Mouse (Mus musculus) embryonic fibroblast, embryonic 13.5 days (primary cell): Measurements from ENCODE around the gene Dpm3.

Experiments used
- CTCF ChIP-seq: IDR thresholded peaks from 2 replicates; pipeline ENCODE4 v1.5.1; 2011; ENCODE audit warnings: mild to moderate bottlenecking, control low read depth, low read length, moderate library complexity, borderline replicate concordance; ENCODE audit not compliant: insufficient read depth
- POLR2A ChIP-seq: IDR thresholded peaks from 2 replicates; pipeline ENCODE4 v1.6.1; 2011; ENCODE audit warnings: low read depth, mild to moderate bottlenecking, control low read depth, low read length, moderate library complexity

DNA sequence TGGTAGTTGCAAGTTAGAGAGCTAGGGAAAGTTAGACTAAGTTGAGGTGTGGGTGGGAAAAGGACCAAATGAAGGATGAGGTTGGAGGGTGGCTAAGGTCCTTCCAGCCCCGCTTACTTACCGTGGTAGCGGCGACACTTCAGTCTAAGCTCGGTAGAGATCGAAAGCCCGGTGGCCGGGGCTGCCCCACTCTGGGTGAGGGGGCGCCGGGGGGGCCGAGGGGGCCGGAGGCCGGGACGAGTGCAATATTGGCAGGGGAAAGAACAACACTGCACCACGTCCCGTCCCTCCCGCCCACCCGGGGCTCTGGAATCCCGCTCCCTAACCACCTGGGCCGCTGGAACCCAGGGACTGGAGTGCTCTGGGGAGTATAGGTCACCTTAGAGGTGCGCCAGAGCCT, 32.3 kb upstream of the Dpm3 start, which contains the start of gene Mtx1:
- TF ChIP-seq CTCF (no peak), POLR2A (no peak)
